Mouse (Mus musculus): ENCODE data around the gene Gmip. TPM values are rescaled to one million over a fixed set of nuclear protein-coding genes. Genes with fewer than 3 reads are reported as not detected.

The Gmip gene
- total and polyA plus RNA-seq, 3 experiments: 48.0 to 85.2 (median 61.2) TPM

- DNase-seq (ENCODE audit: low spot score): no peak
- no peak for ATAC-seq (ENCODE audit: extremely low read depth, insufficient number of reproducible peaks, low FRiP score, poor library complexity, severe bottlenecking)
- no peaks in the 10 kb centered on the region for H3K9me3 ChIP-seq (replicated peaks)
- TF ChIP-seq GATA2 (IDR thresholded peaks at IDR 0.05; ENCODE audit: borderline replicate concordance, low read depth, low read length): no peak
- no peak for TF ChIP-seq POLR2AphosphoS5 (IDR thresholded peaks at IDR 0.05; ENCODE audit: insufficient replicate concordance, low read depth, low read length)
- no peak for TF ChIP-seq GATA1 (IDR thresholded peaks at IDR 0.05; ENCODE audit: borderline replicate concordance, low read length)
- TF ChIP-seq TAL1 (conservative IDR thresholded peaks at IDR 0.05; ENCODE audit: low read depth, low read length): no peak
- no peak for TF ChIP-seq CTCF (IDR thresholded peaks at IDR 0.05; ENCODE audit: low read depth, low read length)
- H3K4me3 ChIP-seq (ENCODE audit: low read depth, low read length): no peak overlapping the region
- H3K36me3 ChIP-seq (replicated peaks): no peaks in the 10 kb centered on the region
- H3K4me1 ChIP-seq (ENCODE audit: insufficient read depth, low read depth, low read length): peaks cover 16% of the 10 kb centered on the region
- H3K27me3 ChIP-seq (ENCODE audit: insufficient read depth, low read length): peaks cover 10% of the 10 kb centered on the region; the same call in 1 of the 2 replicates
Measured at GRCm38 (mm10) chr8:69853869-69854268, 45.4 kb downstream of the Gmip start.

GRCm38 (mm10) chr8:69860807-69861206 lies 52.3 kb downstream of the Gmip start:
- Histone ChIP-seq H3K9me3 (replicated peaks) (no peaks in the 10 kb centered on the region), H3K4me1 (ENCODE audit: insufficient read depth, low read depth, low read length) (peaks cover 2% of the 10 kb centered on the region; the same call in 1 of the 2 replicates), H3K36me3 (replicated peaks) (no peaks in the 10 kb centered on the region), H3K27me3 (ENCODE audit: insufficient read depth, low read length) (peaks cover 15% of the 10 kb centered on the region; the same call in 1 of the 2 replicates), H3K4me3 (ENCODE audit: low read depth, low read length) (no peak overlapping the region)
- ATAC-seq (ENCODE audit: extremely low read depth, insufficient number of reproducible peaks, low FRiP score, poor library complexity, severe bottlenecking) (no peak), DNase-seq (ENCODE audit: low spot score) (no peak)
- TF ChIP-seq GATA1 (IDR thresholded peaks at IDR 0.05; ENCODE audit: borderline replicate concordance, low read length) (no peak), TAL1 (conservative IDR thresholded peaks at IDR 0.05; ENCODE audit: low read depth, low read length) (no peak), CTCF (IDR thresholded peaks at IDR 0.05; ENCODE audit: low read depth, low read length) (no peak), GATA2 (IDR thresholded peaks at IDR 0.05; ENCODE audit: borderline replicate concordance, low read depth, low read length) (no peak)

DNA sequence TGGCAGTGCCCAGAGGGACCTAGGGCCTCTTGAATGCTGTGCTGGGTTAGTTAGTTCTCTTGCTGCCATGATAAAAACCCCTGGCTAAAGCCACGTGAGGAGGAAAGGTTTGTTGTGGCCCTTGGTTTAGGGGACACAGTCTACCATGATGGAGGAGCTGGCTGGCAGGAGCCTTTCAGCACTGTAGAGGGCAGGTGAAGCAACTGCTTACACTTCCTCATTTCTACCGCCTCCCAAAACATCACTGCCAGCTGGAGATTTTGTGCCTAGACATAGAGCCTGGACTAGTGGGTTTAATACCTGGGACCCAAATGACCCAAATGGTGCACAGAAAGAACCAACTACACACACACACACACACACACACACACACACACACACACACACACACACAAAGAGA lies 52.8 kb downstream of the Gmip start:
- no peak for ATAC-seq (ENCODE audit: extremely low read depth, insufficient number of reproducible peaks, low FRiP score, poor library complexity, severe bottlenecking)
- no peak for TF ChIP-seq CTCF (IDR thresholded peaks at IDR 0.05; ENCODE audit: low read depth, low read length)
- no peak for TF ChIP-seq POLR2AphosphoS5 (IDR thresholded peaks at IDR 0.05; ENCODE audit: insufficient replicate concordance, low read depth, low read length)
- TF ChIP-seq GATA1 (IDR thresholded peaks at IDR 0.05; ENCODE audit: borderline replicate concordance, low read length): no peak
- no peak for TF ChIP-seq GATA2 (IDR thresholded peaks at IDR 0.05; ENCODE audit: borderline replicate concordance, low read depth, low read length)
- TF ChIP-seq TAL1 (conservative IDR thresholded peaks at IDR 0.05; ENCODE audit: low read depth, low read length): no peak
- no peak for DNase-seq (ENCODE audit: low spot score)

GRCm38 (mm10) chr8:69863387-69864020 lies 55.0 kb downstream of the Gmip start:
- TF ChIP-seq GATA2 (IDR thresholded peaks at IDR 0.05; ENCODE audit: borderline replicate concordance, low read depth, low read length) (no peak), TAL1 (conservative IDR thresholded peaks at IDR 0.05; ENCODE audit: low read depth, low read length) (no peak), POLR2AphosphoS5 (IDR thresholded peaks at IDR 0.05; ENCODE audit: insufficient replicate concordance, low read depth, low read length) (no peak), GATA1 (IDR thresholded peaks at IDR 0.05; ENCODE audit: borderline replicate concordance, low read length) (no peak)
- ATAC-seq (ENCODE audit: extremely low read depth, insufficient number of reproducible peaks, low FRiP score, poor library complexity, severe bottlenecking): no peak

More for the DNA sequence above, 52.8 kb downstream of the Gmip start:
- Histone ChIP-seq H3K36me3 (replicated peaks) (no peaks in the 10 kb centered on the region), H3K9me3 (replicated peaks) (no peaks in the 10 kb centered on the region), H3K4me1 (ENCODE audit: insufficient read depth, low read depth, low read length) (peaks cover 2% of the 10 kb centered on the region; the same call in 1 of the 2 replicates), H3K4me3 (ENCODE audit: low read depth, low read length) (no peak overlapping the region), H3K27me3 (ENCODE audit: insufficient read depth, low read length) (peaks cover 10% of the 10 kb centered on the region; the same call in 1 of the 2 replicates)

DNA sequence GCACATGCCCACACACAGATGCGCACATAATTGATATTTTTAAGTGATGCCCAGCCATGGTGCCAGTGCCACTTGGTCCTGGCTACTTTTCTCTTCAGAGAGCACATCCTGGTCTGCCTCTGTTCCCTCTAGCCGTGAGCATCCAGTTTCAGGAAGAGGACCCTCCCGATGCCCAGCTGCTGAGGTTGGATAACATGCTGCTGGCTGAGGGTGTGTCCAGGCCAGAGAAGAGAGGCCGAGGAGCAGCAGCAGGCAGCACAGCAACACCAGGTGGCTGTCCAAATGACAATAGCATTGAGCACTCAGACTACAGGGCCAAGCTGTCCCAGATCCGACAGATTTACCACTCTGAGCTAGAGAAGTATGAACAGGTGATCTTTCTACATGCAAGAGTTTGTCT lies 55.7 kb downstream of the Gmip start:
- no peak for ATAC-seq (ENCODE audit: extremely low read depth, insufficient number of reproducible peaks, low FRiP score, poor library complexity, severe bottlenecking)
- H3K9me3 ChIP-seq (replicated peaks): no peaks in the 10 kb centered on the region
- no peak for DNase-seq (ENCODE audit: low spot score)
- H3K27me3 ChIP-seq (ENCODE audit: insufficient read depth, low read length): peaks cover 10% of the 10 kb centered on the region; the same call in 1 of the 2 replicates
- H3K36me3 ChIP-seq (replicated peaks): no peaks in the 10 kb centered on the region
- H3K4me3 ChIP-seq (ENCODE audit: low read depth, low read length): no peak overlapping the region
- TF ChIP-seq POLR2AphosphoS5 (IDR thresholded peaks at IDR 0.05; ENCODE audit: insufficient replicate concordance, low read depth, low read length): no peak
- TF ChIP-seq GATA2 (IDR thresholded peaks at IDR 0.05; ENCODE audit: borderline replicate concordance, low read depth, low read length): no peak
- TF ChIP-seq CTCF (IDR thresholded peaks at IDR 0.05; ENCODE audit: low read depth, low read length): no peak
- TF ChIP-seq GATA1 (IDR thresholded peaks at IDR 0.05; ENCODE audit: borderline replicate concordance, low read length): no peak
- TF ChIP-seq TAL1 (conservative IDR thresholded peaks at IDR 0.05; ENCODE audit: low read depth, low read length): no peak
- H3K4me1 ChIP-seq (ENCODE audit: insufficient read depth, low read depth, low read length): peaks cover 2% of the 10 kb centered on the region; the same call in 1 of the 2 replicates

More at GRCm38 (mm10) chr8:69863387-69864020, 55.0 kb downstream of the Gmip start:
- H3K27me3 ChIP-seq (ENCODE audit: insufficient read depth, low read length): peaks cover 10% of the 10 kb centered on the region; the same call in 1 of the 2 replicates
- H3K36me3 ChIP-seq (replicated peaks): no peaks in the 10 kb centered on the region
- no peak for DNase-seq (ENCODE audit: low spot score)
- H3K4me1 ChIP-seq (ENCODE audit: insufficient read depth, low read depth, low read length): peaks cover 2% of the 10 kb centered on the region; the same call in 1 of the 2 replicates
- H3K4me3 ChIP-seq (ENCODE audit: low read depth, low read length): no peak overlapping the region
- no peaks in the 10 kb centered on the region for H3K9me3 ChIP-seq (replicated peaks)

GRCm38 (mm10) chr8:69867696-69868326 lies 59.3 kb downstream of the Gmip start:
- TF ChIP-seq GATA1 (IDR thresholded peaks at IDR 0.05; ENCODE audit: borderline replicate concordance, low read length) (no peak), TAL1 (conservative IDR thresholded peaks at IDR 0.05; ENCODE audit: low read depth, low read length) (no peak), POLR2AphosphoS5 (IDR thresholded peaks at IDR 0.05; ENCODE audit: insufficient replicate concordance, low read depth, low read length) (no peak), GATA2 (IDR thresholded peaks at IDR 0.05; ENCODE audit: borderline replicate concordance, low read depth, low read length) (no peak), CTCF (IDR thresholded peaks at IDR 0.05; ENCODE audit: low read depth, low read length) (no peak)
- Histone ChIP-seq H3K4me1 (ENCODE audit: insufficient read depth, low read depth, low read length) (peaks cover 2% of the 10 kb centered on the region; the same call in 1 of the 2 replicates), H3K27me3 (ENCODE audit: insufficient read depth, low read length) (peaks cover 29% of the 10 kb centered on the region), H3K9me3 (replicated peaks) (no peaks in the 10 kb centered on the region), H3K4me3 (ENCODE audit: low read depth, low read length) (no peak overlapping the region), H3K36me3 (replicated peaks) (no peaks in the 10 kb centered on the region)
- no peak for ATAC-seq (ENCODE audit: extremely low read depth, insufficient number of reproducible peaks, low FRiP score, poor library complexity, severe bottlenecking)
- DNase-seq (ENCODE audit: low spot score): no peak
